Mouse (Mus musculus): ENCODE measurements at regions not wholly inside any gene's neighbourhood (a gene's known extent, or its start where the extent isn't known, plus 50 kb on each side); places are given as distances from the start of the nearest gene placed in this dataset.

- Histone ChIP-seq H3K4me1 (ENCODE audit: control insufficient read depth in 2 of 2, insufficient read depth in 2 of 2, low read length in 2 of 2, poor library complexity in 1 of 2) (no peaks in the 10 kb centered on the region; a peak in 1 of 4 replicates), H3K4me3 (ENCODE audit: insufficient read depth in 1 of 2, low read depth in 1 of 2, low read length in 2 of 2, poor library complexity in 1 of 2, severe bottlenecking in 1 of 2) (no peak overlapping the region), H3K9ac (ENCODE audit: insufficient read depth, low read depth, low read length, poor library complexity, severe bottlenecking) (no peak overlapping the region), H3K36me3 (ENCODE audit: control insufficient read depth, insufficient read depth, low read length, poor library complexity, severe bottlenecking) (peaks cover 3% of the 10 kb centered on the region; the same call in 1 of the 2 replicates), H3K9me3 (ENCODE audit: control insufficient read depth, insufficient read depth, low read depth, low read length) (0 out of 2 replicates have a peak, but pooled peaks cover 2% of the 10 kb centered on the region), H3K27ac (ENCODE audit: insufficient read depth, low read depth, low read length, poor library complexity, severe bottlenecking) (no peak overlapping the region)
- DNase-seq (ENCODE audit: low read depth, low spot score) = no peak
- no peak for TF ChIP-seq CHD2 (IDR thresholded peaks at IDR 0.05; ENCODE audit: low read depth, low read length)
- no peak for TF ChIP-seq MAFK (IDR thresholded peaks at IDR 0.05; ENCODE audit: insufficient read depth, low read depth, low read length)
- TF ChIP-seq ZC3H11A (IDR thresholded peaks at IDR 0.05; ENCODE audit: borderline replicate concordance, low read depth, low read length) = no peak
- TF ChIP-seq ZNF384 (IDR thresholded peaks at IDR 0.05; ENCODE audit: low read depth, low read length) = no peak
- TF ChIP-seq HCFC1 (IDR thresholded peaks at IDR 0.05; ENCODE audit: borderline replicate concordance, insufficient read depth, low read length) = no peak
- in situ Hi-C loops (cut with MboI; ENCODE audit: low sequenced_read_pairs in 2 of 2, unreplicated experiment in 2 of 2) = no loop called here
These were observed 106.3 kb upstream of the Stx18 start for GRCm38 (mm10) chr5:37932086-37932759.

DNA sequence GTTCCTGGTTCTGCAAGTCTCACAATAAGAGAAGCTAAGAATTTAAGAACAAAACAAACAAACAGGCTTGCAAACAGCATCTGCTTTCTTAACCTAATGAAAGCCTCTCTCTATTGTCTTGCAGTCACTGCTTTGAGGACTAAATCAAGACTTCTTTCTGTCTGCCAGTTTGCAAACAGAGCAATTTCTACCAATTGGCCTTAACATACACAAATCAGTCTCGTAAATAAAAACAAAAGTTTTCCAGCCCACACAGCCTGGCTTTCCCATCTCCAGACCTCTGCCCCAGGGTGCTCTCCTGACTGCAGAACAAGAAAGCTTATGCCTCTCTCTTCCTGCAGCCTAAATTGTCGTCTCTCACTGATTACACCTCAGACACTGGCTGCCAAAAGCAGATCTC is 96.1 kb upstream of the Msx1 start:
- Histone ChIP-seq H3K36me3 (ENCODE audit: control insufficient read depth, insufficient read depth, low read length, poor library complexity, severe bottlenecking) (no peaks in the 10 kb centered on the region; the same call in 1 of the 2 replicates), H3K27ac (ENCODE audit: insufficient read depth, low read depth, low read length, poor library complexity, severe bottlenecking) (no peak overlapping the region), H3K4me3 (ENCODE audit: insufficient read depth in 1 of 2, low read depth in 1 of 2, low read length in 2 of 2, poor library complexity in 1 of 2, severe bottlenecking in 1 of 2) (no peak overlapping the region), H3K4me1 (ENCODE audit: control insufficient read depth in 2 of 2, insufficient read depth in 2 of 2, low read length in 2 of 2, poor library complexity in 1 of 2) (peaks cover 0 to 7% of the 10 kb centered on the region in 2 experiments; a peak in 1 of 4 replicates), H3K9me3 (ENCODE audit: control insufficient read depth, insufficient read depth, low read depth, low read length) (no peaks in the 10 kb centered on the region; the same call in 1 of the 2 replicates), H3K9ac (ENCODE audit: insufficient read depth, low read depth, low read length, poor library complexity, severe bottlenecking) (no peak overlapping the region)
- no peak for DNase-seq (ENCODE audit: low read depth, low spot score)
- in situ Hi-C loops (cut with MboI; ENCODE audit: low sequenced_read_pairs in 2 of 2, unreplicated experiment in 2 of 2) = no loop called here
- TF ChIP-seq ZC3H11A (IDR thresholded peaks at IDR 0.05; ENCODE audit: borderline replicate concordance, low read depth, low read length) (no peak), ZNF384 (IDR thresholded peaks at IDR 0.05; ENCODE audit: low read depth, low read length) (no peak), CHD2 (IDR thresholded peaks at IDR 0.05; ENCODE audit: low read depth, low read length) (no peak), HCFC1 (IDR thresholded peaks at IDR 0.05; ENCODE audit: borderline replicate concordance, insufficient read depth, low read length) (no peak), MAFK (IDR thresholded peaks at IDR 0.05; ENCODE audit: insufficient read depth, low read depth, low read length) (no peak)

DNA sequence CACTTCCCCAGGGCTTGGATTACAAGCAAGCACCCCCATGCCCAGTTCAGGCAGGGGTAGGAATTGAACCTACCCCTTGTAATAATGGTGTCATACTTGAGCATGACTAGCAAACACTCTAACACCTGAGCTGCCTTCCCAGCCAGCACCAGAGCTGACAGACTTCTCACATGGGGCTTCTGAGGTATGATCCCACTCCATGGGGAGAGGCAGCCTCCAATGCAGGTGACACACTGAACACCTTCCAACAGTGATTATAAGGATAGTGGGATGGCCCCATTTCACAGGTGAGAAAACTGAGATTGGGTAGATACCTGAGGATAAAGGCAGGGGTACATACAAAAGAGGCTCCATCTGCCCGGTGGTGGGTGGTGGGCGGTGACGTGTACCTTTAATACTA is 94.7 kb upstream of the Msx1 start:
- DNase-seq (ENCODE audit: low read depth, low spot score) = no peak
- Histone ChIP-seq H3K27ac (ENCODE audit: insufficient read depth, low read depth, low read length, poor library complexity, severe bottlenecking) (no peak overlapping the region), H3K4me1 (ENCODE audit: control insufficient read depth in 2 of 2, insufficient read depth in 2 of 2, low read length in 2 of 2, poor library complexity in 1 of 2) (peaks cover 0 to 7% of the 10 kb centered on the region in 2 experiments; a peak in 1 of 4 replicates), H3K9me3 (ENCODE audit: control insufficient read depth, insufficient read depth, low read depth, low read length) (no peaks in the 10 kb centered on the region; the same call in 1 of the 2 replicates), H3K4me3 (ENCODE audit: insufficient read depth in 1 of 2, low read depth in 1 of 2, low read length in 2 of 2, poor library complexity in 1 of 2, severe bottlenecking in 1 of 2) (no peak overlapping the region), H3K9ac (ENCODE audit: insufficient read depth, low read depth, low read length, poor library complexity, severe bottlenecking) (no peak overlapping the region), H3K36me3 (ENCODE audit: control insufficient read depth, insufficient read depth, low read length, poor library complexity, severe bottlenecking) (no peaks in the 10 kb centered on the region; the same call in 1 of the 2 replicates)
- in situ Hi-C loops (cut with MboI; ENCODE audit: low sequenced_read_pairs in 2 of 2, unreplicated experiment in 2 of 2) = no loop called here
- no peak for TF ChIP-seq CHD2 (IDR thresholded peaks at IDR 0.05; ENCODE audit: low read depth, low read length)
- TF ChIP-seq ZC3H11A (IDR thresholded peaks at IDR 0.05; ENCODE audit: borderline replicate concordance, low read depth, low read length) = no peak
- TF ChIP-seq HCFC1 (IDR thresholded peaks at IDR 0.05; ENCODE audit: borderline replicate concordance, insufficient read depth, low read length) = no peak
- no peak for TF ChIP-seq ZNF384 (IDR thresholded peaks at IDR 0.05; ENCODE audit: low read depth, low read length)
- no peak for TF ChIP-seq MAFK (IDR thresholded peaks at IDR 0.05; ENCODE audit: insufficient read depth, low read depth, low read length)

DNA sequence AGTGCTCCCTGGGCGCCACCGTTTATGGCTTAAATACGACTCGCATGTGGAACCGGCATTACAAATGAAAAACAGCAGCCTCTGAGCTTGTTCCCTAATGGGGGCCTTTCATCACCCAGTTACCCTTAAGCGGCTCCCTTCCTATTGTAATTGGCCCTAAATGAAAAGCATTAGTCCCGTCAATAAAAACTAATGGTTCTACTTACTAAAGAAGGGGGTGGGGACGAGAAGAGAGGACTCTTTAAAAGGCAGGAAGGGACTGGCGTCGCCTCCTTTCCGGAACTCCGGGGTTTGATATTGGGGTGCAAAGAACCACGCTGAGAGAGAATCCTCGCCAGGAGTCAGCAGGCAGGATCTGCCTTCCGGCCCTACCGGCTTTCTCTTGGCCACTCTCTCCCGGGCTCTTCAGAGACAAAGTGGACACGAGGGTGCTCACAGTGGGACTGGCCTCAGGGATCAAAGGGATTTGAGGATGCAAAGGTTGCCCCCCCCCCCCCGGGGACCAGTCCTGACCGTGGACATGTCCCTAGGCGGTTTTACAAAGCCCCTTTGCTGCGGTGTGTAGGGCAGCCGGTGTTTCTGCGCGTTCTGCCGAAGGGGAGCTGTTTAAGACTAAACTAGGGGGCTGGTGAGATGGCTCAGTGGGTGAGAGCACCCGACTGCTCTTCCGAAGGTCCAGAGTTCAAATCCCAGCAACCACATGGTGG is 93.8 kb upstream of the Msx1 start:
- H3K9ac ChIP-seq (ENCODE audit: insufficient read depth, low read depth, low read length, poor library complexity, severe bottlenecking) = no peak overlapping the region
- H3K4me3 ChIP-seq (ENCODE audit: insufficient read depth in 1 of 2, low read depth in 1 of 2, low read length in 2 of 2, poor library complexity in 1 of 2, severe bottlenecking in 1 of 2) = no peak overlapping the region

More for the DNA sequence above, 93.8 kb upstream of the Msx1 start:
- Histone ChIP-seq H3K27ac (ENCODE audit: insufficient read depth, low read depth, low read length, poor library complexity, severe bottlenecking) (no peak overlapping the region), H3K36me3 (ENCODE audit: control insufficient read depth, insufficient read depth, low read length, poor library complexity, severe bottlenecking) (no peaks in the 10 kb centered on the region; the same call in 1 of the 2 replicates), H3K9me3 (ENCODE audit: control insufficient read depth, insufficient read depth, low read depth, low read length) (no peaks in the 10 kb centered on the region; the same call in 1 of the 2 replicates), H3K4me1 (ENCODE audit: control insufficient read depth in 2 of 2, insufficient read depth in 2 of 2, low read length in 2 of 2, poor library complexity in 1 of 2) (peaks cover 0 to 7% of the 10 kb centered on the region in 2 experiments; a peak in 1 of 4 replicates)
- TF ChIP-seq HCFC1 (IDR thresholded peaks at IDR 0.05; ENCODE audit: borderline replicate concordance, insufficient read depth, low read length) (no peak), CHD2 (IDR thresholded peaks at IDR 0.05; ENCODE audit: low read depth, low read length) (no peak), ZNF384 (IDR thresholded peaks at IDR 0.05; ENCODE audit: low read depth, low read length) (no peak), ZC3H11A (IDR thresholded peaks at IDR 0.05; ENCODE audit: borderline replicate concordance, low read depth, low read length) (no peak), MAFK (IDR thresholded peaks at IDR 0.05; ENCODE audit: insufficient read depth, low read depth, low read length) (no peak)
- in situ Hi-C loops (cut with MboI; ENCODE audit: low sequenced_read_pairs in 2 of 2, unreplicated experiment in 2 of 2) = no loop called here
- DNase-seq (ENCODE audit: low read depth, low spot score) = no peak
